Mouse (Mus musculus): ENCODE measurements around the gene Nmi.
"Not testable (repeated sequence)": the region's sequence is repeated elsewhere in the genome, so short reads cannot be mapped to it uniquely, and the experiment has no call there.

The Nmi gene

DNA sequence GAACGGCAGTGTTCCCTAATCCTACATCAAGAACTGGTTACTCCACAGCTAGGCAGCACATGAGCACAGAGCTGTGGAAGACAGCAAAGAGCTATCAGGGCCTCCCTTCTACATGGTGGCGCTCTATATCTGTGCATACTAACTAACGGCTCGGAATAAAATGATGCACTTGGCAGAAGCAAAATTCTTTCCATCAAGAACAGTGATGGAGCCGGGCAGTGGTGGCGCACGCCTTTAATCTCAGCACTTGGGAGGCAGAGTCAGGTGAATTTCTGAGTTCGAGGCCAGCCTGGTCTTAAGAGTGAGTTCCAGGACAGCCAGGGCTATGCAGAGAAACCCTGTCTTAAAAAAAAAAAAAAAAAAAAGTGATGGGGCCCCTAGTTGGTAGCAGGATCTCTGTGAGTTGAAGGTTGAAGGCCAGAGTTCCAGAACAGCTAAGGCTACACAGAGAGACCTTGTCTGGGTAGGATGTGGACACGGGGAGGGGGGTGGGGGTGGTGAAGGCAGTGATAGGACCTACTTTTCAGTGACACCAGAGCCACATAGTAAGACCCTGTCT, at the start of gene Nmi:
Nmi (minus strand) TSS at position 85 of the 559 bp plus-strand sequence.
- no peak for DNase-seq

DNA sequence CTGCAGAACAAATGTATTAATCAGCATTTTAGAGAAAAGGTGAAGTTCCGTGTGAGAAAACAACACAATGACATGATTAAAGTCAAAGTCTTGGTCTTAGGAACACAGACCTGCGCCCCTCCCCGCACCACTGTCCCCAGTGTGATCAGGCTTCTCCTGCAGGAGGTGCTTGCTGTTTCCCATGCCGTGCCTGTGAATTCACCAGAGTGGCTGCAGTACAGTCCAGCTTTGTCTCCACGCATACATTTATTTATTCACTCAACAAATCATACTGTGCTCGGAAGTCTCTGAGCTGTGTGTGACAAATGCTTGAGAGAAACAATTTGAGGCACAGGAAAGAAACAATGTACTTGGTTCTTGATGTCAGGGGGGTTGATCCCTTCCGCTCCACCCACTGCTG, 43.1 kb upstream of the Nmi start:
- no peak for DNase-seq

DNA sequence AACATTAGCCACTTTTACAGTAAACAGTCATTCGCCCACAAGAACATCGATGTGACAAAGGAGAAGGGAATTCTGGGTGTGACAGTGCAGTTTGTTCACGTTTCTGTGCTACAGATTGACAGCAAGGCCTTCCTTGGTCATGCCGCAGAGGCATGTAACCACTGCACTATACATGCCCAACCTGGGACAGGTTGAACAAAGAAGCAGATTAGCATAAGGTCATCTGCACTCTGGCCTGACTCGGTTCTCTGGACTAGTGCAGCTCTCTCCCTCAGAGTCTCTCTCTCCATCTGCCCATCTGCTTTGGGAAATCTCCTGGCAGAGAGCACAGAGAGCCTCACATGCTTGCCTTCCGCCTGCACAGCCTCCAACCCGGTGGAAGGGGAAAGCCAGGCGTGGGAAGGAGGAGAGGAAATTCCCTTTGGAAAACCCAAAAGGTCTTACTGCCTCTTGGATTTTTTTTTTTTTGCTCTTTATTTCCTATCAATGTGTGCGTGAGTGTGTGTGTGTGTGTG, 40.1 kb upstream of the Nmi start:
- peak; percentile 77 for DNase-seq

DNA sequence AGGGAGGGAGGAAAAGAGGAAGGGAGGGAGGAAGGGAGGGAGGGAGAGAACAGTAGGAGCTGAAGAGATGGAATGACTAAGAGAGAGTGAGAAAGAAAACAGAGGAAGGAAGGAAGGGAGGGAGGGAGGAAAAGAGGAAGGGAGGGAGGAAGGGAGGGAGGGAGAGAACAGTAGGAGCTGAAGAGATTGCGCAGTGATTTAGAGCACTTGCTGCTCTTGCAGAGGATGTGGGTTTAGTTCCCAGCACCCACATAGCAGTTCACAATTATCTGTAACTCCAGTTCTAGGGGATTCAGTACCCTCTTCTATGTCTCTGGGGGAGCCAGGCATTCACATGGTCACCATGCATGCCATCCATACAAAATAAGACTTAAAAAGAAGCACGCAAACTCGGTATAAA, 38.5 kb upstream of the Nmi start:
- DNase-seq: not testable (repeated sequence)

DNA sequence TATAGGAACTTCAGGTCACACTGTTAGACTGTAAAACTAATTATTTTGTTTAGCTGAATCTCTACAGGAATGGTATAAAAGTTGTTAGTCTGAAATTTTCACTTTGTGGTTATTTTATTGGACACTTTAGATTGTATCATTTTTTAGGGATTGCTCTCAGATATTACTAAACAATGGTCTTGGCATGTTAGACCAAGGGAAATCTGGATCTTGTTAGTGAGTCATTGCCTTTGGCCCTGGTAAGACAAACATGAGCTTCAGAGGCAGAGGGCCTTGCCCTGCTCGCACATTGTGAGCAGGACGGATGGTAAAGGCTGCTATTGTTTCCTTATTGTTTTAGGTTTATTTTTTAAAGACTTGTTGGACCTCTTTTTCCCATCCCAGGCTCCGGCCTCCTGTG, 33.1 kb upstream of the Nmi start:
- DNase-seq: no peak

DNA sequence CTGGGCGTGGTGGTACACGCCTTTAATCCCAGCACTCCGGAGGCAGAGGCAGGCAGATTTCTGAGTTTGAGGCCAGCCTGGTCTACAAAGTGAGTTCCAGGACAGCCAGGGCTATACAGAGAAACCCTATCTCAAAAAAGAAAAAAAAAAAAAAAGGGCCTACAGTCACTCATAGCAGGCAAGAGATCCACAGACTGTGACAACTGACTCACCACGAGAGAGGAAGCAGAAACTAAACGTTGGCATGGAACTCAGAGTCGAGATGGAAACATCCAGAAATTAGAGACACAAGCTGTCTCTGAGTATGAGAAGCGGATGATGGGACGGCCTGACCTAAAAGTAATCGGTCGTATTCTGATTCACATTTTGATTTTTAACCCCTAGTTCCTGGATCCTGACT, 29.0 kb upstream of the Nmi start:
- DNase-seq: not testable (repeated sequence)

DNA sequence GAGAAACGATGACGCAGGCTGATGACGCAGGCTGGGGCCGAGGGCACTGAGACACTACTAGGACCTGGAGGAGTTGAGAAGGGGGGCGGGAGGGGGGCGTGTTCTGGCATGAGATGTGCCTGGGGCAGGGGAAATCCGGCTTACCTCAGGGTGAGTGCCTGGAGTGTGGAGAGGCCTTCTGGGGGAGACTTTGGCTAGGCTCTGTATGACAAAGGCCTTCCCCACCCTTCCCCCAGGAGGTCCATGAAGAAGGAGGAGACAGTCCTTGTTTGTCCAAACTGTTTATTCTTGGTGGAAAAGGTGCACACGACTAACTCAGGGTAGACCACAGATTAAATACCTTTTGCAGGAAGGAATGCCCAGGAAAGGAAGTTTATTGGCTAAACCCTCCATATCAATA, 28.2 kb upstream of the Nmi start:
- DNase-seq: no peak

DNA sequence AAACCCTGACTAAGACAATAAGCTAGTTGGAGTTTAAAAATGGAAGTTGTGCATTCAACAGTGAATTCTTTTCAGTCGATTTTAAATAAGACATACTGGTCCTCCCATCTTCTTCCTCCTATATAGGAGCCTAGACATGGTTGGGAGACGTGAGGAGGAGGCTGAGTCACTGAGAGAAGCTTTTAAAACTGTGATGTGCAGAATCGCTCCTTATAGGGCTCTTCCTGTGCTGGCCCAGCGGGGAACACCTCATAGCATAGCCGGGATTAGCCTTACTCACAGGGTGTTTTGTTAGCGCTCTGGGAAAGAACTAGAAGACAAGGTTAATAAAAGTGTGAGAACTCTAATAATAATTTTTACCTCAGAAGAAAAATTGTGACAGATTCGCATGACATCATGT, 26.7 kb upstream of the Nmi start:
- DNase-seq: no peak

DNA sequence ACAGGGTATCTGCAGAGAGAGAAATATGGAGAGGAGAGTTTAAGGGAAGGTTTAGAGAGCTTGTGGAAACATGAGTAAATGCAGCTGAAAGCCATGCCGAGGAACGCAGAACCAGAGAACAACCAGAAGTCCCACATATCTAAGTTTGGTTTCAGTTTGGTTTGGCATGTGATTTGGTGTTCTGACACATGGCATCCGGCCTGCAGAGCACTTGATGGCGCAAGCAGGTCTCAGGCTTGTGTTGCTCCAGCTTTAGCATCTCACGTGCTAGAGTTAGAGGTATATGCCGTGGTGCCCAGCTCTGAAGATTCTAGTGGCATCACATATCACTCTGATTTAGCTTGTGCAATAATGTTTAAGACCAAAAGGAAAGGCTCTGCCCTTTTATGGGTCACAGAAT, 18.2 kb upstream of the Nmi start:
- no peak for DNase-seq

DNA sequence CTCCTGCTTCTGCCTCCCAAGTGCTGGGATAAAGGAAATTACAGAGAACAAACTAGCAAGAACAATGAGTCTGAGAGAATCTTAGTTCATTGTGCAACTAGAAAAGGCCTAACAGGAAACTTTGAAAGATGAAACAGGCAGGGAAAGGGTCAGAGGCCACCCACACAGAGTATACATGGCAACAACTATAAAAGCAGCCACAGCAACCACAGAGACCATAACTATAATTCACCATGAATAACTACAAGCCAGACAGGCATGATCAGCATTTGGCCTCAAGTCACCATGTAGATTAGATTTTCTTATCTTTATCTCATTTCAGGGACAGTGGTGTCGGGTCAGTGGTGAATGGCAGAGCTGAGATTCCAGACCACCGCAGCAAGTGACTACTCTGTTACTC, 16.3 kb upstream of the Nmi start:
- no peak for DNase-seq

DNA sequence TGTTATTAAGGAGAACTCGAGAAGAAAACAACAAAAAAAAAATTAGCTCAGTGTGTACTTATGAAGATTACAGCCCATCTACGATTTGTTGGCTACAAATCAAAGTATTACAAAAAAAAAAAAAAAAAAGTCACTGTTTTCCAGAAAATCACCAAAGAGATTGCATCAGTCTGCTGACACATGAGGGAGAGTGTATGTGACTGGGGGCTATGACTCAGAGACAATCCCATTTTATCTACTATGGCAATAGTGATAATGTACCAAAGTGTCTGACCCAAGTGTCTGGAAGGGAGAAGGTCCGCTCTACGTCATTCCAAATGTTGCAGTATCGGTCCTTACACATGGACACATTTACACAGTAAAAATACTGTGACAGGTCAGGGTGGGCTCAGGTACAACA, 13.4 kb upstream of the Nmi start:
- no peak for DNase-seq

DNA sequence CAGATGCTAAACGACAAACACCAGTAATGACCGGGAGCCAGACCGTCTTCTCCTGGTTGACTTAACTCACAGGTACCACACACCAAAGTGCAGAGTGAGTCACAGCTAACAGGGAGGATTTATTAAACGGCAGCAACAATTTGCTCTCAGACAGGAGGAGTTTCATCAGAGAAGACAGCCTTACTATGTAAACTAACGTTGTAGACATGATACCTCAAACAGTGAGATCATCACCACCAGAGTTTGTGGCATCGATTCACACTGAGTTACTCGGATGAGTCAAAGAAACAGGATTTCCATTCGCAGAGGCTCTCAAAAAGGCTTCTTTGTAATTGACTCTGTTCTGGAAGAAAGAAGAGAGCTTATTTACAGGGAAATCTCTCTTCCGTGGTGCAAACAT, 12.9 kb upstream of the Nmi start:
- DNase-seq: no peak

DNA sequence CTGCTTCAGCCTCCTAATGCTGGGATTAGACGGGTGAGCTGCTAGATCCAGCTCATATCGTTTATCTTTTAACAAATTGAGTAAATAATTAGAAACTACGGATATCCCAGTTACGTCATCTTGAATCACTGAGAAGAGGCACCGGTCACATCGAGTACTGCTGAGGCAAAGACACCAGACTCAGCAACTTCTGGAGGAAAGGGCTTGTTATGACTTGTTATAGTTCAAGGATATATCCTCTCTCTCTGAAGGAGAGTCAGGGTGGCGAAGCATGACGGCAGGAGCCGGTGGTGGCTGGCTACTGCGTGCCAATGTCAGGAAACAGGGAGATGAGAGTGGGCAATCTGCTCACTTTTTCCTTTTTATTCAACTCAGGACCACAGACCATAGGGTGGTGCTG, 11.9 kb upstream of the Nmi start:
- DNase-seq: no peak

DNA sequence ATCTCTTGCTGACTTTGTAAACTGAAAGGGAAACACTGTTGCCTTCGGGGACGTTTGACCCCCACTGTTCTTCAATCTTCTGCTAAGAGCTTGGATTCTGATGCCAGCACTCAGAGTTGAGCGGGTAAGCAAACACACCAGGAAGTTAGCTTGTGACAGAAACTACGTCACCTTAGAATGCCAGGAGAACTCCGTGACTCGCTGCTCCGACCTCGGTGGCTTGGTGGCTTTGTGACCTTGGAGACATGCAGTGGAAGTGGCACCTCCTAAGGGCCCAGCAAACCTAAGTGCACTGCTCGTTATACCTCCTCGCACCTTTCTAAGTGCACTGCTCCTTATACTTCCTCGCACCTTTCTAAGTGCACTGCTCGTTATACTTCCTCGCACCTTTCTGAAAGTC, 9.0 kb upstream of the Nmi start:
- DNase-seq: no peak

DNA sequence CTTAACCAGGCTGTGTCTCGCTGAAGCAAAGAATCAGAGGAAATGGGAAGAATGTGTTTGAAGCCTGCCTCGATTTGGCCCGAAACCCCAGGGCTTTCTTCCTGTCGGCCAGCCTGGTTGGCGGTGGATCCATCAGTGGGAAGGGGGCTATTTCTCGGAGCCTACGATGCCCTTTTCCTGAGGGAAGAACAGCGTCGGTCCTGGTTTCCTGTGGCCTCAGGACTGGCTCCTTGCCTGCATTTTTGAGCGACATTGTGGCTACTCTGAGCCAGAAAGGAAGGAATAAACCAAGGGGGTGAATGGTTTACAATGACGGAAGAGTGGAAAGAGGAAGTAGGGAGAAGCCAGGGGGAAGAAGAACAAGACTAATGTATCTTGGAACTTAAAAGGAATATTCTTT, 8.3 kb upstream of the Nmi start:
- no peak for DNase-seq

DNA sequence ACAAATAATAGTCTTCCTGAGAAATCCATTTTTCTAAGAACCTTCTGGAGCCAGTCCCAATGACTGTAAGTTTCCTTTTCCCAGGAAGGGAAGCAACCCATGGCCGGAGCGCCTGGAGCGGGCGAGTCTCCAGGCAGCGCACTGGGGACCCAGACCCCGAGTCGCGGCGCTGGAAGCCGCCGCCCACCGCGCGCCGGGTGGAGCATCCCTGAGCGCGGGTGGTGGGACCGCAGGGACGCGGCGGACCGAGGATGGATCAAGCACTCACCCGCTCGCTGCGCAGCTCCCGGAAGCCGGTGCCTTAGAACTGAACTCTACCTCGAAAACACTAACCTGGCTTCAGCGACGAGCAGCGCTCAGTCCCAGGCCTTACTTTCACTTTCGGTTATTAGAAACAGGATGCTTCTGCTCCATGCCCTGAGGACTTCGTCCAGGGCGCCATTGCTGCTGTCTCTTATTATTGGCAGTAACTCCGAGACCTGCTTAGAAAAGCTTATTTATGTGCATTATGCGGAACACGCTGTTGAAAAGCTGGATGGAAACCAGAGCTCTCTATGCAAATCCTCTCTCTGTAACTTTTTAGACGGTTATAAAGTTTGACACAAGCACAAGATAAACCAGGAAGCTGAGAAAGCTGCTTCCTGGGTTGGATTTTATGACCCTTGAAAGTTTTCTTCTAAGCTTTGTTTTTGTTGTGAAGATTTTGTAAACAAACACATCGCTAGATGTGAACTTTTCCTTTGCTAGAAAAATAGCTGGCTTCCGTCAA, 469 bp downstream of the Nmi start:
- DNase-seq: peak; percentile 32

DNA sequence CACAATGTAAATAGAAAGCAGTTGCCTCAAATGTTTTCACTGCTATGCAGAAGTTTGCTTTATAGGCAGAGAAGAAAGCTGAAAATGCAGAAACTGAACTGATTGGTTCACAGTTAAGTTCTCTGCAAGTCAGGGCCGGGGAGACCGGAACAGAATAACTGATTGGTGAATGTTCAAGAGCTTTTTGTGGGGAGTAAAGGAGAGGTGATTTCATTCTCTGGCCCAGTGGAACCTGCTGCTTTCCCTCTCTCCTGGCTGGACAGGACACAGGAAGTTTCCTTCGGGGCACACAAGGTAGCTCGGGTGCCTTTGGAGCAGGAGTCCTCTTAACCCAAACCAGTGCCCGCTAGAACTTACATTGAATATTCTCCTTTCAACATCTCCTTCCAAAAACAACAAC, 1.2 kb downstream of the Nmi start:
- DNase-seq: no peak

DNA sequence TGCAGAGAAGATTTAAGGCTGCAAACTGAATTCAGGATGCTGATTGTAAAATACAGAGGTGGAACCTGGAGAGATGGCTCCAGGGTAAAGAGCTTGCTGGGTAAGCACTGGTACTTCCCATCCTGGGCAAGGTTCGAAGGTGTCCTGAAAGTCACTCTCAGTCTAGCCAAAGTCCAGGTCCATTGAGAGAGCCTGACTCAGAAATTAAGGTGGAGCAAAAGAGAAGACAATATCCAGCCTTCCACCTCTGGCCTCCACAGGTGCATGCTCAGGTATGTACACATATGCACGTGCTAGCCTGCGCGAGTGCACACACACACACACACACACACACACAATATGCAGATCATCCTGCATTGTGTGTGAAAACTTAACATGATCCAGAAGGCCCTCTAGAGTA, 2.4 kb downstream of the Nmi start:
- no peak for DNase-seq

DNA sequence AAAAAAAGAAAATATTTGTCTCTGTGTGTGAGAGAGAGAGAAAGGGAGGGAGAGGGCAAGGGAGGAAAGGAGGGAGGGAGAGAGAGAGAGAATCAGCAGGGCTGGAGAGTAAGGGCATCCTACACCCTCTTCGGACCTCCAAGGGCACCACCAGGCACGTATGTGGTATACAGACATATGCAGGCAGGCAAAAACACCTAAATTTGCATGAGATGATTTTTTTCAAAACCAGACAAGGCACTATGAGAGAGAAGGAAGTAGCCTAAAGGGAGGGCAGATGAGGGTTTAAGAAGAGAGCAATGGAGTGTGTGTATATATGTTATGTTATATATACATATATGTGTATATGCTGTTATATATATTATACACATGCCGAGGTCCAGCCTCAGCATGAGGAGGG, 6.0 kb downstream of the Nmi start:
- no peak for DNase-seq

DNA sequence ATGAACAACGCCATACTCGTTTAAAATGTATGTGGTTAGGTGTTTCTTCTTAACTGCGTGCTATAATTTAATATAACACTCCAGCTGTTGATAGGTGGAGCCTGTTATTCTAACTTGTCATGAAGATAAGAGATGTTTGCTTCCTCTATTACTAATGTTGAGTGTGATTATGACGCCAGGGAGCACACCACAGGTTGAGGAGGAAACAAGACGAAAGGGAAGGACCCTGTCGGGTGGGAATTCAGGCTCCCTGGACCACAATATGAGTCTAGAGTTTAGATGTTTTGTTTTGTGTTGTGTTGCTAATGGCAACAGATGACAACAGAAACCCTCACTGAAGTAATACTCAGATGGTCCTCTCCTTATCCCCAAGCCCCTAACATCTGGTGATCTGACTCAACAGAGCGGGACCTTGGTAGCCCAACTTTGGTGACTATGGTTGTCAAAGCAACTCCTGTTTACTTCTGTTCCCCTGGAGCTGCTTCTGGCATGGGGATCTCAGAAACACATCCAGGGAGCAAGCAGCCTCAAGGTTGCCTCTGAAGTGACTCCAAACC, 19.6 kb downstream of the Nmi start:
- no peak for DNase-seq

DNA sequence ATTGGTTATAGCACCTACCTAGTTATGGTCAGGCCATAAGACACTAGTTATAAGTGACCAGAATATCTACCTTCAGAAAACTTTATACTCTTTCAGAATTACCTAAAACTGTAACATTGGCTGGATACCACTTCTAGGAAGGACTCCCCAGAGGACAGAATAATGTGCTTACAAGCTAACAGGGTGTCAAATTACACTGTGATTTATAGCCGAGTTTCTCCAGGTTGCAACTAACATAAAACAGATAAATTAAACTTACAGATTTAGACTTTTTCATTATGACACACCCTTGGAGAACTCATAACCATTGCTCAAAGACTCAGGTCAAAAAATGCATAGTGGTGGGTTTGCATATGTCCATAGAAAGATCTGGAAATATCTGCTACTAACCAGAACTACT, 22.4 kb downstream of the Nmi start:
- DNase-seq: no peak

DNA sequence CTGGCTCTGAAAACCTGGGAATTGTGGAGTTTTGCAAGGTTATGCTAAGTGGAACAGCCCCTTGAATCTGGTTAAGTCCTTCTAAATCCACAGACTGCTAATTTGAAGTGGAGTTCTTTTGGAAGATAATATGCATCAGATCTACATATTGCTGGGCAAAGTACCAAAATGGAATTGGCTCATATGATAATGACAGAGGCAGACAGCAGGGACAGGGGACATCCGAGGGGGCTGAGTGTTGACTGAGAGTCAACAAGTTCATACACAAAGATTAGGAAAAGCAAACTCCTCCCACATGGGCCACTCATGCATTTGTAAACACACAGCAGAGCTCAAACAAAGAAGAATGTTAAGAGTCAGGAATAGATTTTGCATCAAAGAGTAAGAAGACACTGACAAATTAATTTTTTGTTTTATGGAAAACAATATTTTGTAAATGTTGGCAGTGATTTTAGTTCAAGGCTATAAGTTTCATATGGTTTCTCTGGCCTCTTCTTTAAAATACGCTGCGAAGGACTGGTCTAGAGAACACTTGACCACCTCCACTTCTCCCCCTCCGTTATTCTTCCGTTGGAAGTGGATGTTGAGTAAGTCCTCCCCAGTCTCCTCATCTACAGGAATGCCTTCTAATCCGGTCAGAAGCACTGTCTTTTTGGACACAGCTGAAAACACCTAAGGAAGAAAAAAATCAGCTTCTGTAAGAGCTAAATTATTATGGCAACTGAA, 25.0 kb downstream of the Nmi start:
- no peak for DNase-seq

DNA sequence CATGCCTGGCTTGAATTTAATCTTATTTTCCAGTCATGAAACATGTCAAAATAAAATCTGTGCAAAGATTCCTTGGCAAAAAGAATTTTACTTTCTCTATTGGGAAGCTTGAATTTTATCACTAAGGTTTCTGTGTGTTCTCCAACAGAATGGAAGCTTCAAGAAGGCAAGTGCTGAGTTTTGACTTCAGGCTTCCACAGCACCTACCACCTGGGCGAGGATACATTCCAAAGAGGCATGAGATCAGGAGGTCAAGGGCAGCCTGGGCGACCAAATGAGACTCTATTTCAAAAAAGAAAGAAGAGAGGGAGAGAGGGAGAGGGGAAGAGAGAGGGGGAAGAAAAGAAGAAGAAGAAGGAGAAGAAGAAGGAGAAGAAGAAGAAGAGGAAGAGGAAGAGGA, 27.5 kb downstream of the Nmi start:
- no peak for DNase-seq

DNA sequence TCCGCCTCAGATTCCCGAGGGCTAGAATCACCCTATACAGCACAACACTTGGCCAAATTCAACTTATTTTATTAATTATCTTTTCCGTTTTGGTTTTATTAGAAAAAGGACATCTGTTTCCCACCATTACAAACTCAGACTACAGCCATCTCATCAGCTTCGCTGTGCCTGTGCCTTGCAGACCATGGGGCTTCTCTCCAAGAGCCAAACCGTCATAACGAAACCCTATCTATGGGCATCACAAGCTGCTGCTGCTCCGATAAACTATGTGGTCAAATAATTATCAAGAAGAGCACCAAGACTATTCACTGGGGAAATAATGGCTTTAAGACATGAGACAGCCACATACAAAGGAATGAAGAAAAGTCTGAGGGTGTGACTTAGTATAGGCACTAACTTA, 31.5 kb downstream of the Nmi start:
- no peak for DNase-seq

Measured in cerebellum, adult 11-12 months (tissue).